Mouse (Mus musculus) heart, postnatal 0 days (tissue): ENCODE results near the gene Glcci1. TPM values are rescaled to one million over a fixed set of nuclear protein-coding genes. Genes with fewer than 3 reads are reported as not detected.

Experiments
- ATAC-seq: fragments of 200-750 bp; cut with Nextera tagmentation; 2 replicates; pipeline ENCODE4 v1.8.0; 2017; ENCODE audit warnings: low read depth, moderate number of reproducible peaks, moderate library complexity; ENCODE audit not compliant: insufficient read depth
- DNase-seq: peaks from one replicate; pipeline ENCODE4 v3.0.0-alpha.2; 2016; ENCODE audit warnings: low spot score
- H3K27ac ChIP-seq: fragments of 300-500 bp; sonication (generic); 2 replicates; pipeline ENCODE4 v1.5.1; 2014; ENCODE audit warnings: low read depth, mild to moderate bottlenecking
- H3K27me3 ChIP-seq: fragments of 300-500 bp; sonication (generic); 2 replicates; pipeline ENCODE4 v1.6.1; 2014; ENCODE audit warnings: low read length, mixed read lengths; ENCODE audit not compliant: control insufficient read depth, insufficient read depth
- H3K36me3 ChIP-seq: fragments of 300-500 bp; sonication (generic); replicated peaks from 2 replicates; pipeline ENCODE4 v1.6.1; 2014; ENCODE audit warnings: low read length, mixed read lengths; ENCODE audit not compliant: control insufficient read depth, insufficient read depth
- H3K4me1 ChIP-seq: fragments of 300-500 bp; sonication (generic); 2 replicates; pipeline ENCODE4 v1.6.1; 2014; ENCODE audit warnings: antibody characterized with exemption; ENCODE audit not compliant: control insufficient read depth, insufficient read depth
- H3K4me2 ChIP-seq: fragments of 300-500 bp; sonication (generic); 2 replicates; pipeline ENCODE4 v1.6.1; 2014; ENCODE audit warnings: low read depth, mild to moderate bottlenecking, low read length, moderate library complexity
- H3K4me3 ChIP-seq: fragments of 300-500 bp; sonication (generic); 2 replicates; pipeline ENCODE4 v1.5.1; 2014; ENCODE audit warnings: low read depth, low read length
- H3K9ac ChIP-seq: fragments of 300-500 bp; sonication (generic); replicated peaks from 2 replicates; pipeline ENCODE4 v1.6.1; 2014; ENCODE audit warnings: low read depth, low read length, mixed read lengths
- H3K9me3 ChIP-seq: fragments of 300-500 bp; sonication (generic); replicated peaks from 2 replicates; pipeline ENCODE4 v1.6.1; 2016; ENCODE audit warnings: low read length; ENCODE audit not compliant: control insufficient read depth
- CTCF ChIP-seq: IDR thresholded peaks from 2 replicates; pipeline ENCODE4 v1.5.1; 2016; ENCODE audit warnings: antibody characterized with exemption, control low read depth, low read depth
- EP300 ChIP-seq: IDR thresholded peaks from 2 replicates; pipeline ENCODE4 v1.6.1; 2016; ENCODE audit warnings: antibody characterized with exemption, low read depth
- WGBS: fragments of 180-500 bp; shearing (Covaris S2); extraction: QIAGEN DNeasy Blood & Tissue Kit; methylation state at CpG from one replicate; pipeline ENCODE4 v1.1.7; 2014; 5-methylcytosine and 5-hydroxymethylcytosine counted together
- polyA plus RNA-seq: library from polyadenylated mRNA; unstranded; fragments of >200 nt; fragmentation: Nextera tagmentation; extraction: Ambion mirVana; gene quantifications from 2 replicates; pipeline ENCODE4 v1.2.1, GENCODE M21; 2015
- total RNA-seq: library from RNA; depleted of rRNA; stranded (reverse); fragments of >200 nt; gene quantifications from 2 replicates; pipeline ENCODE4 v1.2.3, GENCODE M21; 2014; ENCODE audit warnings: low replicate concordance

The Glcci1 gene
- total and polyA plus RNA-seq, 2 experiments from 2014 or later, result 2.7 to 23.4 TPM

GRCm38 (mm10) chr6:8484437-8485275, 24.7 kb upstream of the Glcci1 start:
- ATAC-seq, result no peak
- no peaks in the 10 kb centered on the region for H3K36me3 ChIP-seq
- H3K27ac ChIP-seq, result peak overlapping the region; percentile 63; the same call in 1 of the 2 replicates
- no peak overlapping the region for H3K4me2 ChIP-seq
- WGBS, result 77% methylated on average over 17 of the region's 17 CpGs
- H3K4me3 ChIP-seq, result no peak overlapping the region
- no peaks in the 10 kb centered on the region for H3K9me3 ChIP-seq
- H3K9ac ChIP-seq, result no peak overlapping the region; the same call in 1 of the 2 replicates
- H3K4me1 ChIP-seq, result 0 out of 2 replicates have a peak, but pooled peaks cover 8% of the 10 kb centered on the region
- no peaks in the 10 kb centered on the region for H3K27me3 ChIP-seq
- DNase-seq, result no peak
- TF ChIP-seq CTCF (no peak), EP300 (no peak)

GRCm38 (mm10) chr6:8485414-8486175, 23.8 kb upstream of the Glcci1 start:
- H3K4me3 ChIP-seq, result no peak overlapping the region
- ATAC-seq (no peak), DNase-seq (no peak)
- TF ChIP-seq CTCF (no peak), EP300 (no peak)
- H3K4me2 ChIP-seq, result no peak overlapping the region
- H3K9ac ChIP-seq, result no peak overlapping the region
- no peaks in the 10 kb centered on the region for H3K9me3 ChIP-seq
- no peaks in the 10 kb centered on the region for H3K27me3 ChIP-seq
- 0 out of 2 replicates have a peak, but pooled peaks cover 8% of the 10 kb centered on the region for H3K4me1 ChIP-seq
- peak overlapping the region; percentile 63; the same call in 1 of the 2 replicates for H3K27ac ChIP-seq
- WGBS, result 76% methylated on average over 16 of the region's 16 CpGs
- no peaks in the 10 kb centered on the region for H3K36me3 ChIP-seq

- TF ChIP-seq CTCF, result no peak
- no peak for TF ChIP-seq EP300
- Histone ChIP-seq H3K27ac (peak overlapping the region; percentile 61; the same call in 1 of the 2 replicates), H3K36me3 (no peaks in the 10 kb centered on the region), H3K4me2 (no peak overlapping the region), H3K27me3 (no peaks in the 10 kb centered on the region), H3K9me3 (no peaks in the 10 kb centered on the region), H3K4me3 (no peak overlapping the region), H3K4me1 (0 out of 2 replicates have a peak, but pooled peaks cover 8% of the 10 kb centered on the region), H3K9ac (no peak overlapping the region)
- DNase-seq (no peak), ATAC-seq (no peak)
- WGBS, result 88% methylated on average over 17 of the region's 17 CpGs
Observed at GRCm38 (mm10) chr6:8486391-8487043, 22.9 kb upstream of the Glcci1 start.

- H3K36me3 ChIP-seq, result no peaks in the 10 kb centered on the region
- WGBS, result 47% methylated on average over 20 of the region's 20 CpGs
- H3K4me3 ChIP-seq, result no peak overlapping the region
- ATAC-seq (no peak), DNase-seq (no peak)
- peak overlapping the region; percentile 61; the same call in 1 of the 2 replicates for H3K27ac ChIP-seq
- no peaks in the 10 kb centered on the region for H3K9me3 ChIP-seq
- H3K9ac ChIP-seq, result no peak overlapping the region
- TF ChIP-seq EP300, result no peak
- no peaks in the 10 kb centered on the region for H3K27me3 ChIP-seq
- H3K4me2 ChIP-seq, result no peak overlapping the region
- H3K4me1 ChIP-seq, result 0 out of 2 replicates have a peak, but pooled peaks cover 8% of the 10 kb centered on the region
Observed at GRCm38 (mm10) chr6:8487044-8487853, 22.2 kb upstream of the Glcci1 start.

- H3K4me1 ChIP-seq, result 0 out of 2 replicates have a peak, but pooled peaks cover 8% of the 10 kb centered on the region
- WGBS, result 33% methylated on average over 5 of the region's 5 CpGs
- H3K27me3 ChIP-seq, result no peaks in the 10 kb centered on the region
- no peak overlapping the region for H3K9ac ChIP-seq
- no peaks in the 10 kb centered on the region for H3K9me3 ChIP-seq
- no peaks in the 10 kb centered on the region for H3K36me3 ChIP-seq
- no peak overlapping the region for H3K4me3 ChIP-seq
- ATAC-seq, result no peak
- no peak overlapping the region for H3K4me2 ChIP-seq
- TF ChIP-seq CTCF (no peak), EP300 (no peak)
- DNase-seq, result no peak
- H3K27ac ChIP-seq, result no peak overlapping the region
Observed at GRCm38 (mm10) chr6:8488249-8488648, 21.2 kb upstream of the Glcci1 start.
